Mouse (Mus musculus) fibroblast of lung, adult 2 months (primary cell): ENCODE measurements around the gene Lat2.
"Not testable (repeated sequence)": the region's sequence is repeated elsewhere in the genome, so short reads cannot be mapped to it uniquely, and the experiment has no call there.

ENCODE experiments used
- DNase-seq: peaks from one replicate; pipeline ENCODE4 v3.0.0-alpha.2; 2011; ENCODE audit warnings: low read depth

The Lat2 gene

GRCm38 (mm10) chr5:134614802-134615201, at the start of gene Lat2:
Lat2 (minus strand) TSS chr5:134615025.
- DNase-seq = no peak

DNA sequence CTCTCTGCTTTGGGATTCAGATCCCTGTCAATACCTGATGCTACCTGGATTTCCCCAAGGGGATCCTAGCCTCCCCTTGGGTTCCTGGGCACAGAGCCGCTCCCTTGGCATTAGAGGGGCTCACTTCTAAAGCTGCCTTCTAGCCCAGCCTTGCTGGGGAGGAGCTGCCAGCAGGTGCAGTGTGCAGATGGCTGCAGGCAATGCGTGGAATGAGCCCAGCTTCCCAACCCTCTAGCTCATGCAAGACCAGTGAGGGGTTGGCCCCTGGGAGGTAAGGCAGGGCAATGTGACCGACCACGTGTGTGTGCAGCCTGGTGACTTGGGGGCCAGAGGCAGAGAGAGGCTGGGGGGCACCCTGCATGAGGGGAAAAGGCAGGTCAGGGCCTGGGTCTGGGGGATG, 41.9 kb upstream of the Lat2 start:
- DNase-seq = no peak

- no peak for DNase-seq
Observed at GRCm38 (mm10) chr5:134652015-134652414, 37.2 kb upstream of the Lat2 start.

- no peak for DNase-seq
Observed at GRCm38 (mm10) chr5:134650926-134651325, 36.1 kb upstream of the Lat2 start.

GRCm38 (mm10) chr5:134648976-134649375, 34.2 kb upstream of the Lat2 start:
- DNase-seq = not testable (repeated sequence)

DNA sequence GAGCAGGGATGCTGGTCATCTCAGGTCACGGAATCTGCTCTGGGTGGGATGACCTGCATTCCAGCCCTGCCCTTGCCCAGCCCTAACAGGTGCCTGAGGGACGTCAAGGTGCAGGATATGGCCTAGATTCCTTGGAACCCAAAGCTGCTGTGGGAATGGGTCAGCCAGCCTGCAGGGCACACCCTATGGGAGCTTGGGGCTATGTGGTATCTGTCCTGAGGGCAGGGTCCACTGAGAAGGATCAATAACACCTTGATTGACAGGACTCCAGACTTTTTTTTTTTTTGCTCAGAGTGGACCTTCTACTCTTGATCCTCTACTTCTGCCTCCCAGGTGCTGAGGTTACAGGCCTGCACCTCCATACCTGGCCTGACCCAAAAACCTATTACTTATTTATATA, 32.6 kb upstream of the Lat2 start:
- no peak for DNase-seq

DNA sequence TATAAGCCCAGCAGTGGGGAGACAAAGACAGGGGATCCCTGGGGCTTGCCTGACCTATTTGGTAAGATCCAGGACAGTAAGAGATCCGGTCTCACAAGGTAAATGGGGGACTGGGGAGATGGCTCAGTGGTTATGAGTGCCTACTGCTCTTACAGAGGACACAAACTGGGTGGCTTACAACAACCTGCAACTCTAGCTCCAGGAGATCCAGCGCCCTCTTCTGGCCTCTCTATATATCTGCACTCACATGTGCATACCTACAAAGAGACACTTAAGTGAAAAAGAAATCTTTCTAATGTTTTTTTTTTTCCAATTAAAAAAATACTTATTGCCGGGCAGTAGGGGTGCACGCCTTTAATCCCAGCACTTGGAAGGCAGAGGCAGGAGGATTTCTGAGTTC, 31.6 kb upstream of the Lat2 start:
- no peak for DNase-seq

- no peak for DNase-seq
Observed at GRCm38 (mm10) chr5:134644643-134645118, 29.9 kb upstream of the Lat2 start.

DNA sequence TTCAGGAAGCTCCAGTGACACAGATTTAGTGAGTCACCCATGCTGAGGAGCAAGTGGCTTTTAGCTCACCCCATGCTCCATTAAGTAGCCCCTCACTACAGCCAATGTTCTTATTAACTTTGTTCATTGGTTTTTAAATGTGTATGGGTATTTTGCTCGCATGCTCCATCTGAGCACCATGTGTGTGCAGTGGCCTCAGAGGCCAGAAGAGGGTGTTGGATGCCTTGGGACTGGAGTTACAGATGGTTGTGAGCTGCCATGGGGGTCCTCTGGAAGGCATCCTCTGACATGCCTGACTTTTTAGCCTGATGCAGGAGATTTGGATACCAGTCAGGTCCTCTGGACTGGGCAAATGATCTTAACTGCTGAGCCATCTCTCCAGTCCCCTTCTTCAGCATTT, 29.3 kb upstream of the Lat2 start:
- no peak for DNase-seq

DNA sequence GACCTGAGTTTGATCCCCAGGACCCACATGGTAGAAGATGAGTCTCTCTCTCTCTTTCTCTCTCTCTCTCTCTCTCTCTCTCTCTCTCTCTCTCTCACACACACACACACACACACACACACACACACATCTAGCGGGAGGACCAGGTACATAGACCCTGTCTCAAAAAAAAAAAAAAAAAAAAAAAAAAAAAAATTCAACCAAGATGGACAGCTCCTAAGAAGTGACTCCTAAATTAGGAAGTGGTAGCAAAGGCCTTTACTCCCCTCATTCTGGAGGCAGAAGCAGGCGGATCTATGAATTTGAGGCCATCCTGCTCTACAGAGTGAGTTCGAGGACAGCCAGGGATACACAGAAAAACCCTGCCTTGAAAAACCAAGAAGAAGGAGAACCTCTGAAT, 25.5 kb upstream of the Lat2 start:
- no peak for DNase-seq

GRCm38 (mm10) chr5:134639269-134639682, 24.5 kb upstream of the Lat2 start, which contains the start of gene Eif4h:
Eif4h (minus strand) TSS chr5:134639490.
- peak; percentile 87 for DNase-seq

DNA sequence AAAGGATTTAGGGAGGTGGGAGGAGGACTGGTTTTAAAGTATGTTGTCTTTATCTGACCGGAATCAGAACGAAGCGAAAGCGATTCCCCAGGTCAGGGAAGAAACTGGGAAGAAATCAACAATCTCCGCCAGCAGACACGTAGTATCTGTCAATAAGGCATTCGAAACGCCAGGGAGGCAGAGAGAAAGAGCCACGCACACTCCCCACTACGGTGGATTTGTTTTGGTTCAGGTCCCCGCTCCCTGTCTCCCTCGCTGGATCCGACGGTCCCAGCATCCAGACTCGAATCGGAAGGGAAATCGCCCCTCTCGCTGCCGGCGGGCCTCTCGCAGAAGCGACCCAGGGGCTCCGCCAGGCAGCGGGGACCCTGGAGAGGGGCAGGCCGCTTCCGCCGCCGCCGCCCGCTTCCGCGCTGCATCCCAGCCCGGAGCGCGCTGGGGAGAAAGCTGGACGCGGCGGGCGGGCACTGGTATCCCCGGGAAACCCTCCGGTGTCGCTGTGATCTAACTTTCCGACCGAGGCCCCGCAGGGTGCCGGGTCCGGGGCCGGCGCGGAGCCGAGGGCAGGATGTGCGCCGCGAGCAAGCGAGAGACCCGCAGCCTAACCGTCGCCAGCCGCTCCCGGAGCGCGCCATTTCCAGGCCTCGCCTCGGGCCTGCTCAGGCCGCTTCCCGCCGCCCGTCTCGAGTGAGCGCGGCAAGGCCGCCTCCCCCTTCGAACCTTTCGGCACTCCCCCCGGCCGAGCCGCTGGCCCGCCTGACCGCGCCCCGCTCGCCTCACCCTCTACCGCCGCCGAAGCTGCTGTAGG, 23.8 kb upstream of the Lat2 start:
- DNase-seq = no peak

- no peak for DNase-seq
Observed at GRCm38 (mm10) chr5:134637820-134638367, 23.1 kb upstream of the Lat2 start.

DNA sequence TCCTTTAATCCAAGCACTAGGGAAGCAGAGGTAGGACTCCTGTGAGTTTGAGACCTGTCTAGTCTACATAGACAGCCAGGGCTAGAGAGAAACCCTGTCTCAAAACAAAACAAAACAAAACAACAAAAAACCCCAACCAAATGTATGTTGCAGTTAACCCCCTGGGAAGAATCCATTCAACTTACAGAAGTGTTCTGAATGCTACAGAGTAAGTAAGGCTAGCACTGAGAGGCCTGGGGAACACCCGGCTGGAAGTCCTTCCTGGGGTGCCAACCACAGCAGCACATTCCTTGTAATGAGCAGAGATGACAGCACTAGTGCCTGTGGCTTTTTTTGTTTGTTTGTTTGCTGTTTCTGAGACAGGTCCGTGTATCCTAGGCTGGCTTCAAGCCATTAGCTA, 18.0 kb upstream of the Lat2 start:
- DNase-seq = no peak

DNA sequence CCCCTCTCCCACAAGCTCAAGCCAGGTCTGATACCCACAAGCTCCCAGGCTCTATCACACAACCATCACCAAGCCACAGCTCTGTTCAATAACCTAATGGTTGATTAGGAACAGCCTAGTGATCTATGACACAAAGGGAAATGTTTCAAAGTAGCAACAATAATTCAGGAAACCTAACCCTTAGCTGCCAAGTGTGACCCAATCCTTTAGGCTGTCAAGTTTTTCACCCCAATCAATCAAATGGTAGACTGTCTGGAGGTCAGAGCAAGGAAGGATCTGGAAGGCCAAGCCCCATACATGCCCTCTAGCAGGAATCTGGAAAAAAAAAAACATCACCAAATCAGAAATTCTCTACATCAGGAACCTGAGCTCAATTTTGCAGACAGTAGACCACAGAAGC, 16.0 kb upstream of the Lat2 start:
- DNase-seq = no peak

DNA sequence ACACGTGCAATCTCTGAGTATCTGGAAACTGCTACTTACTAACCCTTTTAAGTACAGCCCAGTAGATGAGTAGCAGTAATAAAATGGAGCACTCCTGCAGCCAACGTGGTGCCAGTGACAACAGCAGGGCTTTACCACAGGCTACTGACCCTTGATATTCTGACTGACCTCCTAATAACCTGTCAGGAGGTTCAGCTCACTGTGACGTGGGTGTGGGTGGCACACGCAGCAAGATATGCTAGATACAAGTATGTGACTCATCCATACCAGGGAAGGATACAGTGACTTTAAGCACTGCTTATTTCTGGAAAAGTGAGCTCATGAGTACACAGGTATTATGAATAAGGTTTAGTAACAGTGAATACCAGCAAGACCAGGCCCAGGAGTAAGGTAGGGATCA, 14.7 kb upstream of the Lat2 start:
- DNase-seq = no peak

GRCm38 (mm10) chr5:134622069-134622468, 7.2 kb upstream of the Lat2 start:
- no peak for DNase-seq

GRCm38 (mm10) chr5:134621099-134621640, 6.3 kb upstream of the Lat2 start:
- no peak for DNase-seq

DNA sequence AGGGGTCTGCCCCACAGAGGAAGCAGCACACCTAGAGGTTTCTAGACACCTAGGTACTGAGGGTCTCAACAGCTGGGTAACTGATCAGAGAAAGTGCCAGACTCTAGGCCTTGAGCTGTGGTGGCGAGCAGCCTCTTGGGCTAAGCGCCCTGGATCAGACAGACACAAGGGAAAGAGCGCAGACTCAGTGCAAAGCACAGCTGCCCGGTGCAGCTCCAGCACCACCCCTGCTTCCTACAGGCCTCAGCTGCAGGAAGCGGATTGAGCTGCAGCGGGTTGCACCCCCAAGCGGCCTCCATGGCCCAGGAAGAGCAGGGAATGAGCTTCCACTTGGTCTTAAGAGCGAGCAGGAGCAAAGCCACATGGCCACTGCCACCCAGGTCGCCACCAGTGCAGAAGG, 5.6 kb upstream of the Lat2 start:
- no peak for DNase-seq

DNA sequence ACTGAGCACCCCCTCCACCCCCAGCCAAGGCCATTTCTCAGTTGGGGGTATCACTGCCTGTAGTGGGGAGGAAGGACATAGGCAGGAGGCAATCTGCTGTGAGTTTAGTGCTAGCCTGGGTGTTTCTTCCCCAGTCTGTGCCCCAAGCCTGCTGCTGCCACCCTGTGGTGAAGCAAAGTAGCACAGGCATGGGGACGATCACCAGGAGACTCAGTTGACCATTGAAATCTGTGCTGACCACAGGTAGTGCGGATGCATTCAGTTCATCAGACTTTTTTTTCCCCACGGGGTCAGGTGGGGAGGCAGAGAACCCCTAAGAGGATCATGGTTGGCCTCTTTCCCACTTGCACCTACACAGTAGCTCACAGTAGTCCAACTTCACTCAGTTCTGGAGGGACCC, 2.2 kb upstream of the Lat2 start:
- DNase-seq = peak; percentile 16

GRCm38 (mm10) chr5:134615780-134616179, 955 bp upstream of the Lat2 start:
- DNase-seq = no peak

DNA sequence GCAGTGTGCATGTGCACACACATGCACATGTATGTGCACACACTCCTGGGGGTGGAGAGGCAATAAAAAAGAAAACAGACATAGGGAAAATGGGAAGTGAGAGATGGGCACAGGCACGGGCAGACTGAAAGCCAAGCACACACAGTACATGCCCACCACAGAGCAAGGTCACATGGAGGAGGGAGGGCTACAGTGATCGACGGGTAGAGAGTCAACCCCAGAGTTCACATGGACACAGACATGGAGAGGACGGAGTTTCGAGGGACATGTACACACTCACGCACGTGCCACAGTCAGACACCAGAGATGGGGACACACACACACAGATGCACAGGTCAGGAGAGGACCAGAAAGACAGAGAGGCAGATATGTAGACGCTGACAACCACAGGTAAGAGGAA, 555 bp upstream of the Lat2 start:
- DNase-seq = no peak

DNA sequence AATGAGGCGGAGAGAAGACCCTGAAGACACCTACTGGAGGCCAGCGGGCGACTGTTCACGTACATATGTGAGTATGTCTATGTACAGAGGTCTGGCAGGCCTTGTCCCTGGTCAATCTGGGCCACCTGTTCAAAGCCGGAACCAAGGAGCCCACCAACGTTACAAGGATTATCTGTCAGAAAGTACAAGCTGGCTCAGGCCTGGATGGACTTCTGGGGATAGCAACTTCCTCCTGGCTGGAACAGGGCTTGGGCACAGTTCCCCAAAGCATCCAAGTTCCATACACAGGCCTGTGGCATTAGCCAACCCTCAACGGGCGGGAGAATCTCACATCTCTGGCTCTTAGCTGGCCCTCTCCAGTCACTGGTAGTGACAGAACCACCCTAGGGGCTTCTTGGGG, 529 bp downstream of the Lat2 start:
- no peak for DNase-seq
